Mouse (Mus musculus) cerebellum, adult 2 months (tissue): ENCODE data around the gene Imp3. TPM values are rescaled to one million over a fixed set of nuclear protein-coding genes. Genes with fewer than 3 reads are reported as not detected.
"Not testable (repeated sequence)": the region's sequence is repeated elsewhere in the genome, so short reads cannot be mapped to it uniquely, and the experiment has no call there.

ENCODE experiments used
- DNase-seq, 2 experiments: peaks; one replicate each; pipeline ENCODE4 v3.0.0; 2021
- H3K27ac ChIP-seq: fragments of 200-500 bp; 2 replicates; pipeline ENCODE4 v1.5.1; 2012; ENCODE audit warnings: low read length, control low read depth, inconsistent platforms; ENCODE audit not compliant: insufficient read depth
- H3K27me3 ChIP-seq: fragments of 200-500 bp; 2 replicates; pipeline ENCODE4 v1.6.1; 2012; ENCODE audit warnings: inconsistent platforms, mild to moderate bottlenecking, low read length, moderate library complexity; ENCODE audit not compliant: control insufficient read depth, insufficient read depth
- H3K4me1 ChIP-seq: fragments of 200-500 bp; 2 replicates; pipeline ENCODE4 v1.6.1; 2011; ENCODE audit warnings: low read length; ENCODE audit not compliant: control insufficient read depth, insufficient read depth
- H3K4me3 ChIP-seq: fragments of 200-500 bp; replicated peaks from 2 replicates; pipeline ENCODE3; 2011; ENCODE audit warnings: mild to moderate bottlenecking, low read depth, low read length, control low read depth; ENCODE audit not compliant: insufficient read depth
- CTCF ChIP-seq: fragments of 200-500 bp; IDR thresholded peaks from 2 replicates; pipeline ENCODE4 v1.5.1; 2011; ENCODE audit warnings: low read depth, mild to moderate bottlenecking, control low read depth, low read length, moderate library complexity, borderline replicate concordance; ENCODE audit not compliant: insufficient read depth
- POLR2A ChIP-seq: fragments of 200-500 bp; IDR thresholded peaks from 2 replicates; pipeline ENCODE4 v1.6.1; 2011; ENCODE audit warnings: low read length, control low read depth, borderline replicate concordance; ENCODE audit not compliant: insufficient read depth
- WGBS: fragments of 180-500 bp; shearing (Covaris S2); methylation state at CpG from one replicate; pipeline ENCODE4 v1.1.7; 2018; 5-methylcytosine and 5-hydroxymethylcytosine counted together
- polyA plus RNA-seq: library from polyadenylated mRNA; depleted of rRNA; stranded (reverse); fragments of >200 nt; gene quantifications from 2 replicates; pipeline ENCODE4 v1.2.3, GENCODE M21; 2012

The Imp3 gene
- polyA plus RNA-seq, 1 experiment = 89.3 TPM

DNA sequence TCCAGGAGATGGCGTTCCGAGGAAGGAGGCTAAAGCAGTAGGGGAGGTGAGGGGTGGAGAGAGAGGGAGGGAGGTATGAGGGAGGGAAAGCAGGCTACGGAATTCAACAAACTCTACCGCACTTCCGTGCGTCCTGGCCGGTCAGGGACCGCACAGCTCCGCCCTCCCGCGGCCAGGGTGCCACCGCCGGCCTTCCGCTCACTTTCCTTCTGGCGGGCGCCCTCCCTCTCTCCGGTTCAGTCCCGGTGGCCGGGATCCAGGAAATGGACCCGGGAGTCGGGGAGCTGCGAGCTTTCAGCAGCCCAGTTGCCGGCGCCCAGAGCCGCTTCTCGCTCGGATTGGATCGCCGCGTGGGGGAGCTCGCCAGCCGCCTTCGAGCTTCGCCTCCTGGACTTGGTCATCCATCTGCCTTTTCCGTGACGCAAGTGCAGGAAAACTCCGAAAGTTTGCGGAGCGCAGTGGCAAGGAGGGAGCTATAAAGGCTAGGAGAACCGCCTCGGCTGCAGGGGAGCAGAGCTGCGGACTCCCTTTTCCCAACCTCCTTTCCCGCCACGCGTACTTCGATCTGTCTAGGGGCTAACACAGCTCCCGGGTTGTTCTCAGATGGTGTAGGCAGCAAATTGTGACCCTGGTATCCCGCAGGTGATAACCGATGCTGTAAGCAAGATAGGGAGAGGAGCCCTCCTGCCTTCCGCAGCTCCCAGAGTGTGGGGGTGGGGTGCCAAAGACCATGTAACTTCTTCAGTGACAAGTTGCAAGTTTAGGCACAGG is 9.0 kb upstream of the Imp3 start, which contains the start of gene Snx33:
Gene Snx33, minus strand, starts transcription at position 331 of the 771 bp plus-strand sequence.
- Histone ChIP-seq H3K4me3 (peak within 1 kb of the TSS; percentile 64), H3K27me3 (no peaks in the 10 kb centered on the region), H3K4me1 (0 out of 2 replicates have a peak, but pooled peaks cover 3% of the 10 kb centered on the region), H3K27ac (peak within 1 kb of the TSS; percentile 16; the same call in 1 of the 2 replicates)
- peak; percentile 85 to 89 for DNase-seq
- WGBS = under 1% methylated on average over 50 of the region's 50 CpGs
- peak; percentile 53; the same call in 1 of the 2 replicates for TF ChIP-seq CTCF
- no peak for TF ChIP-seq POLR2A

DNA sequence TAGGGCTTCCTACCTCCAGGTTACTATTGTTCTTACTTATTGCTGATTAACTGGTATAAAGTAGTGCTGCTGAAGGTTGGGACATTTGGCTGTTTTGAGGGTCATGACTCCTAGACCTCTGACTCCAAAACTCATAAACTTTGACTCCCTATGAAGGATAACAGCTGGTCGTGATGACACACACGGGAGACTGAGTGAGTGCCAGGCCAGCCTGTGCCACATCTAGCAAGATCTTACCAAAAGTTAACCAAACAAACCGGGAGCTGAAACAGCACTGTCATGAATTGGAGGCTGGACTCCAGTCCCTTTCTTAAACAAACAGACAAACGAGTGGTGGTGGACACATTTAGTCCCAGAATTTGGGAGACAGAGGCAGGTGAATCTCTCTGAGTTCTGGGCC is 7.8 kb upstream of the Imp3 start:
- Histone ChIP-seq H3K4me1 (0 out of 2 replicates have a peak, but pooled peaks cover 3% of the 10 kb centered on the region), H3K27ac (no peak overlapping the region)
- no peak for DNase-seq

DNA sequence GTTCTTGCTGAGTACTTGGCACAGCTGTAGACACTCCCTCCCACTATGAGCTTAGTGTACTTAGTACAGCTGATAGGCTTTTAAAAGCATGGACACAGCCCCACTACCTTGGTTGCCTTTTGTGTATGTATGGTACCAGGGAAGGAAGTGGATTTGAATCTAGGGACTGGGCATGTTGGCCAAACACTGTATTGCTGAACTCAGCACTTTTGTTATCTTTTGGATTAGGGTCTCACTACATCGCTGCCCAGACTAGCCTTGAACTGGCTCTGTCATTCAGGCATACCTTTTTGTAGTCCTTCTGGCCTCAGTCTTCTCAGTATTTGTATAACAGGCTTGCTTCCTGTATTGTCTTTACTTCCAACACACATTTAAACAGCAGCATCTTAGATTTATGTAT is 6.7 kb upstream of the Imp3 start:
- TF ChIP-seq POLR2A (no peak), CTCF (no peak)
- Histone ChIP-seq H3K4me3 (no peak overlapping the region), H3K27me3 (no peaks in the 10 kb centered on the region), H3K27ac (no peak overlapping the region), H3K4me1 (0 out of 2 replicates have a peak, but pooled peaks cover 3% of the 10 kb centered on the region)
- WGBS = 87% methylated on average over 1 of the region's 1 CpGs
- DNase-seq = no peak

More for the DNA sequence above, 7.8 kb upstream of the Imp3 start:
- H3K4me3 ChIP-seq = no peak overlapping the region
- 69% methylated on average over 4 of the region's 4 CpGs for WGBS
- no peak for TF ChIP-seq CTCF
- no peaks in the 10 kb centered on the region for H3K27me3 ChIP-seq

DNA sequence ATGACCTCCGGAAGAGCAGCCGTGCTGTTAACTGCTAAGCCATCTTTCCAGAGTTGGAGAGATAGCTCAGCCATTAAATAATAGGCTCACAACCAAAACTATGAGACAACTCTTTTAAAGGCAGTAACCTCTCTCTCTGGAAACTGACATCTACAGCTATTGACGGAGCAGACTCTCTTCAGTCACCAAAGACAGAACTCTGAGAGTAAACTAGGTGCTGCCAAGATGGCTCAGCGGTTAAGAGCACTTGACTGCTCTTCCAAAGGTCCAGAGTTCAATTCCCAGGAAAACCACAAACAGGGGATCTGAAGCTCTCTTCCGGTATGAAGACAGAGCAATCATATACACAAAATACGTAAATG is 433 bp upstream of the Imp3 start:
- WGBS = 18% methylated on average over 6 of the region's 6 CpGs
- TF ChIP-seq CTCF (no peak), POLR2A (no peak)
- peaks cover 3% of the 10 kb centered on the region; the same call in 1 of the 2 replicates for H3K4me1 ChIP-seq

DNA sequence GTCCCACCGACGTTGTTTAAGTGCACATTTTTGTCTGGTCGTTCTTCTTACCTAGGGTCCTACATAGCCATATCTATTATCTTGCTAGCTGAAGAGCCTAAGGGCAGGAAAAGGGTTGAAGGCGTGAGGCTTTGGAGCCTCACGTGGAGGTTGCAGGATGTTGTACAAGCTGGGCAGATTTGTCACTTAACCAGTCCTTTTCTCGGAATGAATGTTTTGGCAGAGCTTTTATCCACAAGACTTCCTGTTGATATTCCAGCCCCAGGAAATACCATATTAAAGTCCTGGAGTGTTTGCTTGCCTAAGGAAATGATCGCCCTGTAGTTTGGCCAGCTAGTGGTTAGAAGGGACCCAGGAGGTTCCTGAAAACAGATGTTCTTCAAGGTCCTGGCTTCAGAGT is 1.1 kb downstream of the Imp3 start:
- Histone ChIP-seq H3K27me3 (no peaks in the 10 kb centered on the region), H3K4me3 (peak overlapping the region; percentile 86), H3K4me1 (peaks cover 3% of the 10 kb centered on the region; the same call in 1 of the 2 replicates), H3K27ac (no peak overlapping the region)
- 0% methylated on average over 7 of the region's 7 CpGs for WGBS
- no peak for DNase-seq
- TF ChIP-seq CTCF (no peak), POLR2A (no peak)

More for the DNA sequence above, 433 bp upstream of the Imp3 start:
- Histone ChIP-seq H3K27ac (no peak overlapping the region), H3K4me3 (peak overlapping the region; percentile 56), H3K27me3 (no peaks in the 10 kb centered on the region)
- no peak for DNase-seq

DNA sequence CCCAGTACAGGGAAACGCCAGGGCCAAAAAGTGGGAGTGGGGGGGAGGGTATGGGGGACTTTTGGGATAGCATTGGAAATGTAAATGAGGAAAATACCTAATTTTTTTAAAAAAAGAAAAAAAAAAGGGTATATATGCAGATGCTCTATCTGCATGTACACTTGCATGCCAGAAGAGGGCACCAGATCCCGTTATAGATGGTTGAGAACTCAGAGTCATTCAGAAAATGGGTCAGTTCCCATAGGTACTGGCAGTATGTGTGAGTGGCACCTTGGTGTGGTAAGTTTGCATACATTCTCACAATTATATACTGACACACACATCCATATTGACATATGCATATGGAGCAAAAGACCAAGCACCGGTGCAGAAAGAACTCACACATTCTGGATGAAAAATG is 10.2 kb downstream of the Imp3 start:
- DNase-seq = peak in 1 of 2 experiments; percentile 59
- H3K4me1 ChIP-seq, H3K27me3 ChIP-seq, H3K27ac ChIP-seq, H3K4me3 ChIP-seq: not testable (repeated sequence)
- WGBS = 23% methylated on average over 3 of the region's 3 CpGs
- peak; percentile 40; the same call in 1 of the 2 replicates for TF ChIP-seq CTCF

DNA sequence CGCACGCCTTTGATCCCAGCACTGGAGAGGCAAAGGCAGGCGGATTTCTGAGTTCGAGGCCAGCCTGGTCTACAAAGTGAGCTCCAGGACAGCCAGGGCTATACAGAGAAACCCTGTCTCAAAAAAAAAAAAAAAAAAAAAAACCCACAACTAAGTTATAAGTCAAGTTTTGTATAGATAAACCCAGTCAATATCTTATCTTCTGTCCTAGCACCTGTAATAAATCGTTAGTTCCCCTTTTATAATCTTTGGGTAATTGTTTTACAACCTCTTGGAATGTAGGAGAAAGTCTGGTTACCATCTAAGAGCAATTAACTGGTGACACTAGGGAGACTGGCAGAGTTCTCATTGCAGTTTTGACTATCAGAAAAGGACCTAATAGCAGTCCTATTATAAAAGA is 11.4 kb downstream of the Imp3 start:
- DNase-seq, H3K4me3 ChIP-seq, H3K27ac ChIP-seq, H3K4me1 ChIP-seq, H3K27me3 ChIP-seq: not testable (repeated sequence)
- 95% methylated on average over 5 of the region's 5 CpGs for whole genome bisulfite sequencing

DNA sequence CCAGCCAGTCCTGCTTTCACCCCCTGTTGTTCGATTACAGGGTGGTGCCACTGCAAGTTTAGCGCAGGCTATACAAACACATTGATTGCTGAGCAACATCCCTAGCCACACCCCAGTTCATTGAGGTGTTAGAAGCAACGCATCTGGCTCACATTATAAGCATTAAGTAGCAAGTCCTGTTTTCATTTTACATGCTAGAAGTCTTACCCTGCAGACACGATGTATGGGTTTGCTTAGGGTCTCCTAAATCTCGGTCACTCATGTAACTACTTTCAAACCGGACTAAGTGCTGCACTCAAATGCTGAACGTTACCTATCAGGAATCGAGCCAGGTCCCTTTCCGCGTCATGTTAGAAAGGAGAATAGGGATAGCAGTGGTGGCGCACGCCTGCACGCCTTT is 12.5 kb downstream of the Imp3 start:
- Histone ChIP-seq H3K4me1 (peaks cover 5% of the 10 kb centered on the region; the same call in 1 of the 2 replicates), H3K4me3 (no peak overlapping the region), H3K27me3 (no peaks in the 10 kb centered on the region), H3K27ac (no peak overlapping the region)
- 25% methylated on average over 13 of the region's 13 CpGs for WGBS
- DNase-seq = no peak
- TF ChIP-seq POLR2A (no peak), CTCF (no peak)
